Mouse (Mus musculus): ENCODE results near the gene Raly.
"Not testable (repeated sequence)": the region's sequence is repeated elsewhere in the genome, so short reads cannot be mapped to it uniquely, and the experiment has no call there.

Gene Raly

GRCm38 (mm10) chr2:154836537-154836936 is 45.6 kb downstream of the Raly start:
- no peak for DNase-seq (ENCODE audit: low spot score in 2 of 2)

GRCm38 (mm10) chr2:154848086-154848485 is 57.2 kb downstream of the Raly start:
- no peak for DNase-seq (ENCODE audit: low spot score in 2 of 2)

GRCm38 (mm10) chr2:154855383-154855782 is 64.5 kb downstream of the Raly start:
- DNase-seq (ENCODE audit: low spot score in 2 of 2): peak in 1 of 2 experiments; percentile 58

- DNase-seq (ENCODE audit: low spot score in 2 of 2): no peak
Observed at GRCm38 (mm10) chr2:154863672-154864071, 72.8 kb downstream of the Raly start.

- DNase-seq (ENCODE audit: low spot score in 2 of 2): no peak
Observed at GRCm38 (mm10) chr2:154865696-154866095, 74.8 kb downstream of the Raly start.

GRCm38 (mm10) chr2:154868106-154868505 is 77.2 kb downstream of the Raly start:
- no peak for DNase-seq (ENCODE audit: low spot score in 2 of 2)

GRCm38 (mm10) chr2:154869954-154870641 is 79.2 kb downstream of the Raly start:
- no peak for DNase-seq (ENCODE audit: low spot score in 2 of 2)

- DNase-seq (ENCODE audit: low spot score in 2 of 2): no peak
Observed at GRCm38 (mm10) chr2:154876621-154877020, 85.7 kb downstream of the Raly start.

- DNase-seq (ENCODE audit: low spot score in 2 of 2): no peak
Observed at GRCm38 (mm10) chr2:154891585-154891984, 100.7 kb downstream of the Raly start.

GRCm38 (mm10) chr2:154892201-154893044 is 101.5 kb downstream of the Raly start, which contains the start of gene Eif2s2:
Gene Eif2s2 (minus strand): TSS chr2:154892935.
- DNase-seq (ENCODE audit: low spot score in 2 of 2): peak; percentile 93 to 94

GRCm38 (mm10) chr2:154893045-154893385 is 102.1 kb downstream of the Raly start:
- DNase-seq (ENCODE audit: low spot score in 2 of 2): no peak

- no peak for DNase-seq (ENCODE audit: low spot score in 2 of 2)
Observed at GRCm38 (mm10) chr2:154893548-154893947, 102.7 kb downstream of the Raly start.

GRCm38 (mm10) chr2:154899004-154899403 is 108.1 kb downstream of the Raly start:
- DNase-seq (ENCODE audit: low spot score in 2 of 2): not testable (repeated sequence)

GRCm38 (mm10) chr2:154899412-154899811 is 108.5 kb downstream of the Raly start:
- DNase-seq (ENCODE audit: low spot score in 2 of 2): not testable (repeated sequence)

GRCm38 (mm10) chr2:154902111-154902510 is 111.2 kb downstream of the Raly start:
- DNase-seq (ENCODE audit: low spot score in 2 of 2): no peak

GRCm38 (mm10) chr2:154905796-154906195 is 114.9 kb downstream of the Raly start:
- no peak for DNase-seq (ENCODE audit: low spot score in 2 of 2)

GRCm38 (mm10) chr2:154908223-154908622 is 117.3 kb downstream of the Raly start:
- DNase-seq (ENCODE audit: low spot score in 2 of 2): not testable (repeated sequence)

- no peak for DNase-seq (ENCODE audit: low spot score in 2 of 2)
Observed at GRCm38 (mm10) chr2:154909789-154910188, 118.9 kb downstream of the Raly start.

GRCm38 (mm10) chr2:154915922-154916541 is 125.1 kb downstream of the Raly start:
- DNase-seq (ENCODE audit: low spot score in 2 of 2): no peak

GRCm38 (mm10) chr2:154916547-154916946 is 125.7 kb downstream of the Raly start:
- DNase-seq (ENCODE audit: low spot score in 2 of 2): no peak

Measured in frontal cortex, postnatal 14 days (tissue).